8 mouse cellular contexts compared by ENCODE assay signal in the genomic region with DNA sequence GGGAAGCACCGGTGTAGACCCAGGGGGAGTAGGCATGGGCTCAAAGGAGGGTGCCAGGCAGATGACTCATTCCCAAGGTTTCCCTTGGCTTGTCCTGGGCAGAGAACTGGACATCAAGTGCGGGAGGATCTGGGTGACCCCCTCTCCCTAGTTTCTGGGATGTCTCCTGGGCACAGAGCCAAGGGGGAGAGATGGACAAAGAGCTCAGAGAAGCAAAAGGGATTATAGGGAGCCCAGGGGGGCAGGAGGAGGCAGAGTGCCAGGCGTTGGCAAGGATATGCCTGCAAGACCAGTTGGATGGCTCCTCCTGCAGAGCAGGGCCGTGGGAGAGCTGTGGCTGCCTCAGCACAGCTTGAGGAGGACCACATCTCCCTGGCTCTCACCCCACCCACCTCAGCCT. TPM values are rescaled to one million over a fixed set of nuclear protein-coding genes. Genes with fewer than 3 reads are reported as not detected.
DNase-seq lines count a peak whose midpoint lies in the region; ATAC-seq and TF ChIP-seq lines count a peak whose summit lies in the region.

No protein-coding gene starts in this region.

- ATAC-seq in megakaryocyte-erythroid progenitor cell, adult 5-6 weeks (replicated peaks; ENCODE audit: low FRiP score, low TSS enrichment, poor library complexity, severe bottlenecking), result no peak
- no peak for ATAC-seq in erythroblast, adult 5-6 weeks (replicated peaks; ENCODE audit: low FRiP score, poor library complexity, severe bottlenecking)

- no peak for TF ChIP-seq CTCF in left cerebral cortex, adult 2 months (IDR thresholded peaks at IDR 0.05)

- H3K79me2 ChIP-seq in myocyte (ENCODE audit: control insufficient read depth, insufficient read depth), result peaks cover 31% of the 10 kb centered on the region

- intact Hi-C loops in left cerebral cortex, adult 2 months (cut with DNase I), result no loop called here

- no peaks in the 10 kb centered on the region for H3K36me3 ChIP-seq in myocyte (ENCODE audit: control insufficient read depth, insufficient read depth)

- no peak for TF ChIP-seq POLR2A in myocyte (IDR thresholded peaks at IDR 0.05; ENCODE audit: insufficient read length, low read depth)

- DNase-seq in layer of hippocampus, adult 11-12 months (ENCODE audit: low spot score), result peak; percentile 62
- no peak for DNase-seq in layer of hippocampus, adult 9-10 months (ENCODE audit: low spot score)
- peak; percentile 61 for DNase-seq in adrenal gland, postnatal 25 days
- DNase-seq in frontal cortex, postnatal 10 days (ENCODE audit: low spot score in 2 of 2), result peak; percentile 64 to 79
- DNase-seq in left cerebral cortex, adult 2 months (ENCODE audit: extremely low spot score in 1 of 2, low spot score in 2 of 2), result peak; percentile 50 to 57

- H3K27ac ChIP-seq in left cerebral cortex, adult 2 months, result no peak overlapping the region; the same call in 1 of the 2 replicates

- H3K4me2 ChIP-seq in myocyte (ENCODE audit: low read depth), result peak overlapping the region; percentile 12

- no peak overlapping the region for H3ac ChIP-seq in myocyte (ENCODE audit: control insufficient read depth, insufficient read length)

- no peaks in the 10 kb centered on the region for H3K27me3 ChIP-seq in myocyte (ENCODE audit: control insufficient read depth, insufficient read depth, insufficient read length)

- no peak overlapping the region for H3K4me3 ChIP-seq in left cerebral cortex, adult 2 months
- no peak overlapping the region for H3K4me3 ChIP-seq in myocyte

TF ChIP-seq in myocyte, 11 proteins besides CTCF, POLR2A, EP300 and RAD21:
- TF ChIP-seq TCF3 (IDR thresholded peaks at IDR 0.05; ENCODE audit: insufficient read length, low read depth) (no peak), POLR2AphosphoS2 (IDR thresholded peaks at IDR 0.05; ENCODE audit: insufficient read length, low read depth) (no peak), E2F4 (IDR thresholded peaks at IDR 0.05; ENCODE audit: insufficient read depth) (no peak), MYOD1 (IDR thresholded peaks at IDR 0.05; ENCODE audit: control insufficient read depth in 1 of 3, insufficient read length in 2 of 3, low read depth in 2 of 3) (no peak), CEBPB (IDR thresholded peaks at IDR 0.05; ENCODE audit: insufficient read depth, poor library complexity, severe bottlenecking) (no peak), SRF (IDR thresholded peaks at IDR 0.05; ENCODE audit: control insufficient read depth, insufficient read length, low read depth) (no peak), TCF12 (IDR thresholded peaks at IDR 0.05; ENCODE audit: insufficient read depth, poor library complexity, severe bottlenecking) (no peak), MAX (IDR thresholded peaks at IDR 0.05; ENCODE audit: low read depth) (no peak), MYOG (IDR thresholded peaks at IDR 0.05; ENCODE audit: control insufficient read depth in 1 of 3, insufficient read depth in 1 of 3, insufficient read length in 2 of 3, low read depth in 2 of 3) (no peak), USF1 (IDR thresholded peaks at IDR 0.05; ENCODE audit: low read depth) (no peak), REST (IDR thresholded peaks at IDR 0.05; ENCODE audit: insufficient read depth, insufficient read length) (no peak)

RNA-seq across cellular contexts. Expression of a gene that starts 4.3 kb away (rescaled TPM):
- total RNA-seq in adrenal gland, postnatal 25 days (2021), result 10.9 and 16.2 TPM in 2 replicates
- 1 to 10 TPM; 7.4 to 9.3 TPM for total RNA-seq in left cerebral cortex, adult 2 months (2021)
- polyA plus RNA-seq in myocyte (2012; fragmentation: generic; extraction: Trizol), result 14.6 TPM
- total RNA-seq in megakaryocyte-erythroid progenitor cell, adult 5-6 weeks (2014; fragmentation: Nextera tagmentation), result 4.5 and 5.9 TPM in 2 replicates
- total RNA-seq in megakaryocyte-erythroid progenitor cell, adult 5-6 weeks (2017), result 4.0 and 4.3 TPM in 2 replicates
- total RNA-seq in erythroblast, adult 5-6 weeks (2015; ENCODE audit: low replicate concordance), result 74.7 and 77.5 TPM in 2 replicates
- total RNA-seq in erythroblast, adult 5-6 weeks (2017; ENCODE audit: low replicate concordance), result 189 and 190 TPM in 2 replicates
